Mouse (Mus musculus): Measurements from ENCODE around the gene Fuk.

- TF ChIP-seq CTCF (IDR thresholded peaks at IDR 0.05; ENCODE audit: low read depth, low read length) (no peak), TAL1 (conservative IDR thresholded peaks at IDR 0.05; ENCODE audit: low read depth, low read length) (no peak), GATA1 (IDR thresholded peaks at IDR 0.05; ENCODE audit: borderline replicate concordance, low read length) (no peak)
Measured at GRCm38 (mm10) chr8:110842012-110842574, 60.2 kb downstream of the Fuk start.

All from G1E (cell line).